Mouse (Mus musculus) MEL (cell line): Measurements from ENCODE around the gene Pgbd5. TPM values are rescaled to one million over a fixed set of nuclear protein-coding genes. Genes with fewer than 3 reads are reported as not detected.

ENCODE experiments used
- DNase-seq: peaks from one replicate; pipeline ENCODE4 v3.0.0; 2011; ENCODE audit warnings: low read depth, low spot score
- H3K27ac ChIP-seq: 2 replicates; pipeline ENCODE4 v1.5.1; 2012; ENCODE audit warnings: low read depth, mild to moderate bottlenecking, control low read depth, low read length, moderate library complexity; ENCODE audit not compliant: control insufficient read depth
- H3K27me3 ChIP-seq, 2 experiments: fragments of 150-350 bp in 1 of 2; sonication (generic) in 1 of 2; 2 replicates each; pipeline ENCODE4 v1.6.1; 2012; ENCODE audit warnings: low read length in 2 of 2, mild to moderate bottlenecking in 2 of 2, improper control_type of control experiment in 1 of 2, moderate library complexity in 1 of 2; ENCODE audit not compliant: insufficient read depth in 2 of 2, control insufficient read depth in 1 of 2
- H3K36me3 ChIP-seq, 2 experiments: 2 replicates each; pipeline ENCODE4 v1.6.1; 2012 to 2014; ENCODE audit warnings: low read length in 2 of 2, improper control_type of control experiment in 1 of 2, inconsistent platforms in 1 of 2, mild to moderate bottlenecking in 1 of 2; ENCODE audit not compliant: insufficient read depth in 2 of 2, control insufficient read depth in 1 of 2
- H3K4me1 ChIP-seq, 2 experiments: fragments of 150-350 bp in 1 of 2; sonication (generic) in 1 of 2; 2 replicates each; pipeline ENCODE4 v1.6.1; 2012; ENCODE audit warnings: low read length in 2 of 2, improper control_type of control experiment in 1 of 2, mild to moderate bottlenecking in 1 of 2; ENCODE audit not compliant: insufficient read depth in 2 of 2, control insufficient read depth in 1 of 2
- H3K4me3 ChIP-seq, 2 experiments: fragments of 150-350 bp in 1 of 2; sonication (generic) in 1 of 2; 2 replicates each; pipeline ENCODE4 v1.5.1; 2012; ENCODE audit warnings: low read depth in 2 of 2, low read length in 2 of 2, mild to moderate bottlenecking in 2 of 2, moderate library complexity in 2 of 2, control low read depth in 1 of 2, improper control_type of control experiment in 1 of 2; ENCODE audit not compliant: control insufficient read depth in 1 of 2, insufficient read depth in 1 of 2
- H3K79me2 ChIP-seq: 2 replicates; pipeline ENCODE4 v1.6.1; 2012; ENCODE audit warnings: mild to moderate bottlenecking, low read length, moderate library complexity; ENCODE audit not compliant: control insufficient read depth, poor library complexity, insufficient read depth
- H3K9ac ChIP-seq: 2 replicates; pipeline ENCODE4 v1.6.1; 2012; ENCODE audit warnings: low read depth, mild to moderate bottlenecking, control low read depth, low read length, moderate library complexity; ENCODE audit not compliant: control insufficient read depth, poor library complexity, severe bottlenecking
- H3K9me3 ChIP-seq: fragments of 150-350 bp; sonication (generic); replicated peaks from 2 replicates; pipeline ENCODE4 v1.6.1; 2012; ENCODE audit warnings: mild to moderate bottlenecking, low read length, improper control_type of control experiment, moderate library complexity; ENCODE audit not compliant: insufficient read depth
- BHLHE40 ChIP-seq: IDR thresholded peaks from 2 replicates; pipeline ENCODE4 v1.6.1; 2012; ENCODE audit warnings: low read depth, mild to moderate bottlenecking, inconsistent platforms, low read length, improper control_type of control experiment, borderline replicate concordance
- CTCF ChIP-seq, 3 experiments: IDR thresholded peaks in 2 of 3; conservative IDR thresholded peaks in 1 of 3; 2 replicates each; pipeline ENCODE4 v1.5.1; 2011 to 2012; ENCODE audit warnings: low read length in 3 of 3, low read depth in 2 of 3, mild to moderate bottlenecking in 2 of 3, improper control_type of control experiment in 1 of 3, inconsistent platforms in 1 of 3, mixed read lengths in 1 of 3, moderate library complexity in 1 of 3; ENCODE audit not compliant: control insufficient read depth in 1 of 3, insufficient read depth in 1 of 3, poor library complexity in 1 of 3, severe bottlenecking in 1 of 3
- EP300 ChIP-seq, 2 experiments: IDR thresholded peaks; 2 replicates each; pipeline ENCODE4 v1.6.1; 2011; ENCODE audit warnings: improper control_type of control experiment in 2 of 2, low read length in 2 of 2, low read depth in 1 of 2, mild to moderate bottlenecking in 1 of 2
- ETS1 ChIP-seq: IDR thresholded peaks from 2 replicates; pipeline ENCODE4 v1.6.1; 2012; ENCODE audit warnings: low read depth, mild to moderate bottlenecking, inconsistent platforms, low read length, improper control_type of control experiment, moderate library complexity
- HCFC1 ChIP-seq: IDR thresholded peaks from 2 replicates; pipeline ENCODE4 v1.6.1; 2012; ENCODE audit warnings: low read depth, mild to moderate bottlenecking, inconsistent platforms, low read length, improper control_type of control experiment, moderate library complexity
- MAFK ChIP-seq: IDR thresholded peaks from 2 replicates; pipeline ENCODE4 v1.6.1; 2011; ENCODE audit warnings: low read depth, mild to moderate bottlenecking, low read length, improper control_type of control experiment, borderline replicate concordance
- MAX ChIP-seq: IDR thresholded peaks from 2 replicates; pipeline ENCODE4 v1.6.1; 2011; ENCODE audit warnings: low read length, improper control_type of control experiment
- MEF2A ChIP-seq: IDR thresholded peaks from 2 replicates; pipeline ENCODE4 v1.6.1; 2014; ENCODE audit warnings: low read depth, mild to moderate bottlenecking, inconsistent platforms, low read length, improper control_type of control experiment; ENCODE audit not compliant: poor library complexity, insufficient replicate concordance, severe bottlenecking; ENCODE audit errors: extremely low read depth
- MYB ChIP-seq: IDR thresholded peaks from 2 replicates; pipeline ENCODE4 v1.6.1; 2011; ENCODE audit warnings: mild to moderate bottlenecking, low read depth, low read length, improper control_type of control experiment
- MYC ChIP-seq: IDR thresholded peaks from 2 replicates; pipeline ENCODE4 v1.6.1; 2011; ENCODE audit warnings: low read depth, mild to moderate bottlenecking, low read length, improper control_type of control experiment, moderate library complexity
- NRF1 ChIP-seq: IDR thresholded peaks from 2 replicates; pipeline ENCODE4 v1.6.1; 2014; ENCODE audit warnings: low read depth, mild to moderate bottlenecking, inconsistent platforms, low read length, improper control_type of control experiment, moderate library complexity; ENCODE audit not compliant: poor library complexity, insufficient read depth, severe bottlenecking
- POLR2AphosphoS2 ChIP-seq: IDR thresholded peaks from 2 replicates; pipeline ENCODE4 v1.6.1; 2011; ENCODE audit warnings: low read length, improper control_type of control experiment
- SMC3 ChIP-seq: IDR thresholded peaks from 2 replicates; pipeline ENCODE4 v1.6.1; 2011; ENCODE audit warnings: low read depth, low read length, improper control_type of control experiment
- TBP ChIP-seq: IDR thresholded peaks from 2 replicates; pipeline ENCODE4 v1.8.0; 2011; ENCODE audit warnings: low read depth, low read length, improper control_type of control experiment
- TCF12 ChIP-seq: IDR thresholded peaks from 2 replicates; pipeline ENCODE4 v1.6.1; 2014; ENCODE audit warnings: low read depth, mild to moderate bottlenecking, inconsistent platforms, low read length, improper control_type of control experiment, moderate library complexity
- USF1 ChIP-seq: IDR thresholded peaks from 2 replicates; pipeline ENCODE4 v1.6.1; 2014; ENCODE audit warnings: low read depth, mild to moderate bottlenecking, inconsistent platforms, low read length, improper control_type of control experiment, moderate library complexity
- ZC3H11A ChIP-seq: IDR thresholded peaks from 2 replicates; pipeline ENCODE4 v1.6.1; 2012; ENCODE audit warnings: low read depth, mild to moderate bottlenecking, inconsistent platforms, low read length, improper control_type of control experiment
- ZMIZ1 ChIP-seq: IDR thresholded peaks from 2 replicates; pipeline ENCODE4 v1.6.1; 2012; ENCODE audit warnings: low read depth, mild to moderate bottlenecking, inconsistent platforms, low read length, improper control_type of control experiment, moderate library complexity
- polyA plus RNA-seq, 2 experiments: library from polyadenylated mRNA; stranded (reverse) in 1 of 2; unstranded in 1 of 2; fragments of >175 nt in 1 of 2; fragments of >200 nt in 1 of 2; gene quantifications; 2 replicates each; pipeline versions ENCODE4 v1.2.1 to v1.2.4; 2012; ENCODE audit warnings: low replicate concordance in 2 of 2, low read depth in 1 of 2; ENCODE audit not compliant: insufficient read length in 2 of 2, insufficient read depth in 1 of 2, missing spikeins in 1 of 2
- total RNA-seq: library from RNA; depleted of rRNA; stranded (reverse); fragments of 300-350 nt; gene quantifications from 2 replicates; pipeline ENCODE4 v1.2.3, GENCODE M21; 2012

The Pgbd5 gene
- total and polyA plus RNA-seq, 3 experiments = not detected

- TF ChIP-seq ZC3H11A (no peak), POLR2AphosphoS2 (no peak), USF1 (no peak), MEF2A (no peak), TCF12 (no peak), MAX (no peak), SMC3 (no peak), MYB (no peak), NRF1 (no peak), MAFK (no peak)
- H3K9ac ChIP-seq = no peak overlapping the region
- no peaks in the 10 kb centered on the region for H3K36me3 ChIP-seq
- H3K9me3 ChIP-seq = no peaks in the 10 kb centered on the region
- no peak overlapping the region for H3K4me3 ChIP-seq
- no peaks in the 10 kb centered on the region for H3K79me2 ChIP-seq
- H3K27me3 ChIP-seq = no peaks in the 10 kb centered on the region; a peak in 1 of 4 replicates
- DNase-seq = no peak
- no peaks in the 10 kb centered on the region for H3K4me1 ChIP-seq
- H3K27ac ChIP-seq = no peak overlapping the region
These were observed 40.9 kb upstream of the Pgbd5 start for GRCm38 (mm10) chr8:124480321-124480720.

- no peaks in the 10 kb centered on the region; a peak in 1 of 4 replicates for H3K27me3 ChIP-seq
- no peaks in the 10 kb centered on the region for H3K36me3 ChIP-seq
- TF ChIP-seq ZMIZ1 = no peak
- no peak for TF ChIP-seq MYC
- no peak for TF ChIP-seq EP300 (IDR thresholded peaks at IDR 0.05; ENCODE audit: low read depth in 1 of 2, low read length in 2 of 2)
- no peak for TF ChIP-seq ETS1
- TF ChIP-seq MYB = no peak
- no peak for TF ChIP-seq HCFC1
- no peak for TF ChIP-seq BHLHE40
- no peak for TF ChIP-seq MAFK
- TF ChIP-seq TBP = no peak
- TF ChIP-seq ZC3H11A = no peak
- no peak for TF ChIP-seq CTCF (IDR thresholded peaks at IDR 0.05 in 2 of 3, conservative IDR thresholded peaks at IDR 0.05 in 1 of 3; ENCODE audit: control insufficient read depth in 1 of 3, insufficient read depth in 1 of 3, low read depth in 2 of 3, low read length in 3 of 3, poor library complexity in 1 of 3, severe bottlenecking in 1 of 3)
These were observed 39.8 kb upstream of the Pgbd5 start for GRCm38 (mm10) chr8:124479251-124479650.

More at GRCm38 (mm10) chr8:124479251-124479650, 39.8 kb upstream of the Pgbd5 start:
- Histone ChIP-seq H3K79me2 (no peaks in the 10 kb centered on the region), H3K4me3 (no peak overlapping the region), H3K27ac (no peak overlapping the region), H3K4me1 (no peaks in the 10 kb centered on the region), H3K9me3 (no peaks in the 10 kb centered on the region), H3K9ac (no peak overlapping the region)
- no peak for DNase-seq
